8 mouse cellular contexts compared by ENCODE assay signal in genomic region chr5:53994576-53994975, GRCm38 (mm10). TPM values are rescaled to one million over a fixed set of nuclear protein-coding genes. Genes with fewer than 3 reads are reported as not detected.
DNase-seq lines count a peak whose midpoint lies in the region; ATAC-seq and TF ChIP-seq lines count a peak whose summit lies in the region.

No protein-coding gene starts in this region.

- no peak for TF ChIP-seq CTCF in lung, postnatal 0 days (IDR thresholded peaks at IDR 0.05)

- no peaks in the 10 kb centered on the region for H3K4me1 ChIP-seq in lung, postnatal 0 days (ENCODE audit: insufficient read depth, low read depth, low read length)
- peaks cover 6% of the 10 kb centered on the region; the same call in 1 of the 2 replicates for H3K4me1 ChIP-seq in limb, embryonic 14.5 days (ENCODE audit: control insufficient read depth, insufficient read depth, low read length)
- H3K4me1 ChIP-seq in stomach, embryonic 15.5 days, result no peaks in the 10 kb centered on the region

- peak overlapping the region; percentile 47; the same call in 1 of the 2 replicates for H3K4me3 ChIP-seq in lung, postnatal 0 days (ENCODE audit: low read depth, low read length)
- no peak overlapping the region for H3K4me3 ChIP-seq in limb, embryonic 14.5 days (replicated peaks; ENCODE audit: low read length)
- no peak overlapping the region; the same call in 1 of the 2 replicates for H3K4me3 ChIP-seq in stomach, embryonic 15.5 days (replicated peaks)

- TF ChIP-seq EP300 in lung, postnatal 0 days (IDR thresholded peaks at IDR 0.05), result no peak

- peak; percentile 48 for DNase-seq in cerebellum, adult 9-10 months
- DNase-seq in cerebellum, adult 11 months, result no peak
- no peak for DNase-seq in lung, postnatal 0 days (ENCODE audit: low spot score)
- DNase-seq in lung, postnatal 14 days, result no peak
- no peak for DNase-seq in limb, embryonic 14.5 days (ENCODE audit: low spot score)
- DNase-seq in ovary, postnatal 36 days (ENCODE audit: low spot score), result no peak
- no peak for DNase-seq in layer of hippocampus, postnatal 25 days (ENCODE audit: extremely low spot score in 1 of 2, low spot score in 1 of 2)

- TF ChIP-seq POLR2A in limb, embryonic 14.5 days (IDR thresholded peaks at IDR 0.05; ENCODE audit: borderline replicate concordance, extremely low read depth, insufficient read depth, insufficient read length), result no peak

- H3K9ac ChIP-seq in lung, postnatal 0 days (replicated peaks; ENCODE audit: low read depth), result no peak overlapping the region
- no peak overlapping the region for H3K9ac ChIP-seq in limb, embryonic 14.5 days (ENCODE audit: low read depth, low read length, severe bottlenecking)
- H3K9ac ChIP-seq in stomach, embryonic 15.5 days, result no peak overlapping the region

- H3K9me3 ChIP-seq in lung, postnatal 0 days (ENCODE audit: low read length), result no peaks in the 10 kb centered on the region
- H3K9me3 ChIP-seq in limb, embryonic 14.5 days (ENCODE audit: control insufficient read depth, low read length), result no peaks in the 10 kb centered on the region
- no peaks in the 10 kb centered on the region for H3K9me3 ChIP-seq in stomach, embryonic 15.5 days

- peak overlapping the region; percentile 79 for H3K4me2 ChIP-seq in lung, postnatal 0 days (replicated peaks; ENCODE audit: low read depth, low read length)
- peak overlapping the region; percentile 84; the same call in 1 of the 2 replicates for H3K4me2 ChIP-seq in limb, embryonic 14.5 days (replicated peaks; ENCODE audit: low read depth, low read length, severe bottlenecking)
- H3K4me2 ChIP-seq in stomach, embryonic 15.5 days, result peak overlapping the region; percentile 89

- WGBS in lung, postnatal 0 days, result 42% methylated on average over 4 of the region's 4 CpGs
- 74% methylated on average over 4 of the region's 4 CpGs for WGBS in limb, embryonic 14.5 days
- WGBS in stomach, embryonic 15.5 days, result 48% methylated on average over 4 of the region's 4 CpGs

- no peak for ATAC-seq in lung, postnatal 0 days
- ATAC-seq in limb, embryonic 14.5 days (ENCODE audit: low FRiP score, low read depth), result no peak
- ATAC-seq in stomach, embryonic 15.5 days (ENCODE audit: insufficient read depth, low FRiP score, low read depth), result no peak

- H3K27me3 ChIP-seq in lung, postnatal 0 days (replicated peaks; ENCODE audit: insufficient read depth, low read length), result no peaks in the 10 kb centered on the region
- H3K27me3 ChIP-seq in limb, embryonic 14.5 days (ENCODE audit: control insufficient read depth, insufficient read depth, low read length), result no peaks in the 10 kb centered on the region
- H3K27me3 ChIP-seq in stomach, embryonic 15.5 days (replicated peaks), result no peaks in the 10 kb centered on the region

- H3K36me3 ChIP-seq in lung, postnatal 0 days (ENCODE audit: insufficient read depth, low read length), result no peaks in the 10 kb centered on the region
- H3K36me3 ChIP-seq in limb, embryonic 14.5 days (ENCODE audit: control insufficient read depth, insufficient read depth, low read length), result no peaks in the 10 kb centered on the region
- no peaks in the 10 kb centered on the region for H3K36me3 ChIP-seq in stomach, embryonic 15.5 days

- no peak overlapping the region for H3K27ac ChIP-seq in lung, postnatal 0 days (ENCODE audit: low read length)
- no peak overlapping the region for H3K27ac ChIP-seq in limb, embryonic 14.5 days (replicated peaks; ENCODE audit: low read depth, low read length)
- no peak overlapping the region for H3K27ac ChIP-seq in stomach, embryonic 15.5 days

RNA-seq across cellular contexts. Expression of gene Stim2, which starts 3.7 kb away (rescaled TPM):
- 20.3 and 22.7 TPM in 2 replicates for polyA plus RNA-seq in lung, postnatal 0 days (2015; fragmentation: Nextera tagmentation; extraction: Ambion mirVana)
- 13.6 and 17.5 TPM in 2 replicates for polyA plus RNA-seq in limb, embryonic 14.5 days (2012; rRNA removed)
- polyA plus RNA-seq in limb, embryonic 14.5 days (2014; fragmentation: Nextera tagmentation; extraction: Ambion mirVana), result 21.1 and 27.4 TPM in 2 replicates
- 17.9 and 19.2 TPM in 2 replicates for polyA plus RNA-seq in stomach, embryonic 15.5 days (2015; fragmentation: Nextera tagmentation; extraction: Ambion mirVana)
- total RNA-seq in layer of hippocampus, postnatal 25 days (2021), result 100 to 1,000 TPM; 145 to 152 TPM
